Mouse (Mus musculus): ENCODE measurements around the gene Tmem144.
A peak's percentile ranks its signal among the peaks of the same experiment; 100 is the strongest.
"Not testable (repeated sequence)": the region's sequence is repeated elsewhere in the genome, so short reads cannot be mapped to it uniquely, and the experiment has no call there.

Tmem144 gene

DNA sequence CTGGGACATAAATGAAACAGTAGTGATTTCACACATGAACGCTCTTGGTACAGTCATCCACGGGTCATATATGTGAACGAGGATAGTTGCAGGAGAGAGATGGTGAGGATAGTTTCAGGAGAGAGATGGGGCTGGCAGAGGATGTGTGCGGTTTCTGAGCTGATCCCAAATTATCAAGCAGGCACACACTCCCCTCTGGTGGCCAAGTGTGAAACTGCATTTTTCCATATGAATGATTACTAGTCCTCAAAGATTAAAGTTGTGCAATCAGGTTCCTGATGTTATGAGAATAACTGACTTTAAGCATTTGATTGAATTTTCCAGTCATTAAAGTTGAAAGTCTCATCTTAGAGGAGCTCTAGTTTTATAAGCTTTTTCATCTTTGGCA is 43.4 kb downstream of the Tmem144 start:
- DNase-seq (ENCODE audit: extremely low spot score, low spot score) = peak; percentile 79

DNA sequence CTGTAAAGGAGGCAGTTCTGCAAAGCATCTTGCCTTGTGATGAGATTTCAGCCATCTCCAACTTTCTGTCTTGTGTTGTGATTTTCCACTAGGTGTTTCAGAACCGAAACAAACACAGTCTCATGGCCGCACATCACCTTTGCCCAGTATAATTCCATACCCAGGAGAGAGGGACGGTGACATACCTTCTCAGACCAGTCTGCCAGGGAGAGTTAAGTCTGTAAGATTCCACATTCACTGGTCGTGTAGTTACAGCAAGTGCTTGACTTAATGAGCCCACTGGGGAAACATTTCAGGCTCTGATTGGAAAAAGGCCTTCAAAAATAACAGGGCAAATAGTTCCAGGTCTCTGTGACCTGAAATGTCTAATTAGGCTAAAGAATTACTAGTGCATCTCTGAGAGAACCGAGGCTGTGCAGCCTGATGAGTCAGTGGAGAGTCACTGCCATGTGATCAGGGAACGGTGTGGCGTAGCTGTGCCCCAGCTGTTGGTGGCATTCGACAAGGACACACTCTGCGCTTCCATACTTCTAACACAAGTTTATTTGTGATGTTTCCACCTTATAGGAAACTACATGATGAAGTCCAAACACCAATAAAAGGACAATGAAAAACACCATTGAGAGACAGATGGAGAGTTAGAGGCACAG is 43.9 kb downstream of the Tmem144 start:
- DNase-seq (ENCODE audit: extremely low spot score, low spot score) = no peak

DNA sequence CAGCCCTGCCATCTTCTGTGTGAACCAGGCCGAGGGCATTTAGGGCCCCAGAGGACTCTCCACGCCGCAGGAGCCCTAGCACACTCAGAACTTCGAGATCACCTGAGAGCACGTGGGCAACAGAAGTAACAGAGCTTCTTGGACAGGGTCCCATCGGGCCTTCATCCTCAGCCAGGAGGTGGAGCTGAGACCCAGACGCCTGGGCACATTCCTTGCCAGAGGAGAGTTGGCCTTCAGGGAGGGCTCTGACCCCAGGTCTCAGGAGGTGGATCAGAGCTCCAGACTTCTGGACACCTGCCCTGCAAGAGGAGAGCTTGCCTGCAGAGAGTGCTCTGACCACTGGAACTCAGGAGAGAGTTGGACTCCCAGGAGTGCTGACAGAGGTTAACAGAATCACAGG is 51.8 kb downstream of the Tmem144 start:
- DNase-seq (ENCODE audit: extremely low spot score, low spot score) = not testable (repeated sequence)

DNA sequence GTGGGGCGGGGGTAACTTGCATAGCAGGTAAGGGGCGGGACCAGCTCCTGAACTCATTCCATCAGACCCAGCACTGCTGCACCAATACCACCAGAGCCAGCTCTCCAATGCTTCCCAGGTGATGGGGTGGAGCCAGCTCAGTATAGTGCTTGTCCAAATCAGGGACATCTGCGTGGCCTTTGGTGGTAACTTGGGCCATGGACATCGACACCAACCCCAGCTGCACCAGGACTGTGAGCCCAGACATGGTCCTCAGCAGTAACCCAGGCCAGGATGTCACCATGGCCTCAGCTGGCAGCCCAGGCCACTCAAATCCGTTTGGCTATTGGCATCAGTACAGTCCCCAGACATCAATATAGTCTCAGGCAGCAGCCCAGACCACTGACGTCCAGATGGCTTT is 60.3 kb downstream of the Tmem144 start:
- DNase-seq (ENCODE audit: extremely low spot score, low spot score) = no peak

DNA sequence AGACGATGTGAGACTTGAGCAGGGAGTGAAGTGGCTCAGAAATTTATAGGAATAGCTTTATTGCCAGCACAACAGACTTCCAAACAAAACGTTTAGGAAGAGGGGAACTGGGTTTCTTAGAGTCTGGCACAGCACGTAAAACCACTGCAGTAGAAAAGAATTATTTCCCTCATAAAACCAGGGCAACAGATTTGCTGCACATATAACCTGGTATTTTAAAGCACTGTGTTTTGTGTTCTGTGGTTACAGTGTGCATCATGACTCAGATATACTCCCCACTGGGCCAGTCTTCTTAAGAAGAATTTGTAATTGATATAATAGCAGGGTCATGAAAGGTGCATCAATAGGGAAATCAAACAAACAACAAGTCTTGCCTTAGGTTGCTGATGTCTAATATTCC is 62.2 kb downstream of the Tmem144 start:
- no peak for DNase-seq (ENCODE audit: extremely low spot score, low spot score)

DNA sequence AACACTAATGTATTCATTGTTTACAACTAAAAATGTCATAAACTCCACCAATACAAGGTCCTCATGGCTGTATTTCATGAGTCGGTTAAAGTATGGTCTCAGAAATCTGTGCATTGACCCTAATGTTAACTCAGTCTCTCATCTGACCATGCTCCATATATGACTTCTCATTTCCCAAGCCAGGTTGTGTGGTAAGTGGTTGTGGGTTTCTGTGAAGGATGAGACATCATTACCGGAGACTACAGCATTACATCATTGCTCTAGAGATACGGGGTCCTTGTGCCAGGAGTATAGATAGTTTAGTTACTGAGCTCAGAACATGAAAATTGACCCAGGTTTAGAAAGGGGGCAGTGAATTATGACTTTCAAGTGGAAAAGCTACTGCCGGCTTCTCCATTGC is 63.0 kb downstream of the Tmem144 start:
- no peak for DNase-seq (ENCODE audit: extremely low spot score, low spot score)

DNA sequence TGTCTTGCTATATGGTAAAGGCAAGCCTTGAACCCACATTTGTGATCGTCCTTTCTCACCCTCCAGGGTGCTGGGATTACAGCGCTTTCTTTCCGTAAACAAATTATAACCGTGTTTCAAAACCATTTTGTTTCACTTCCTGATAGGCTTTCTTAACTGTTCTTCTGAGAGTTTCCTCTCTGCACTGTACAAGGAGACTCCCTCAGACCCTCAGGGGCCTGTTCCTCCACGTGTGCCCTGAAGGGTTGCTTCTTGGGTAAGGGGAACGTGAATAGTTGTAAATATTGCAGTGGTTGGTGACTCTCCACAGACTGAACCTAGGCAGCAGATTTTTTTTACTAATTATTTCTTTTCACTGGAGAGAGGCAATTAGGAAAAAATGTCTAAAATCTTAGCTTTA is 63.6 kb downstream of the Tmem144 start:
- DNase-seq (ENCODE audit: extremely low spot score, low spot score) = no peak

DNA sequence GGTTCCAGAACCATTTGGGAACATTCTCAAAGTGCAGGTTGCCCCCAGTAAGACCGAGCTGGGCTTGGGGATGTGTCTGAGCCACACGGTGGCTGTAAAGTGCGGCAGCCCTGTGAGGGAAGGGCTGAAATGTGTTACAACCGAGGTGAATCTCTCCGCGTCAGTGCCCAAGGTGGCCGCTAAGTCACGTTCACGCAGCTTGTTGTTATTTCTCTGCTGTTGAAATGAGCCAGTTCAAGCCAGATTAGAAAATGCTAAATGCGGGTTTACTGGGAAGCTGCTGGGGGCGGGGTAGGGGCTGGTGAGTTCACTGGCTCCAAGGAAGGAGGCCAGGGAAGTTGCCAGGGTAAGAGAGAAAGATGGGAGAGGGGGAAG is 68.2 kb downstream of the Tmem144 start:
- no peak for DNase-seq (ENCODE audit: extremely low spot score, low spot score)

DNA sequence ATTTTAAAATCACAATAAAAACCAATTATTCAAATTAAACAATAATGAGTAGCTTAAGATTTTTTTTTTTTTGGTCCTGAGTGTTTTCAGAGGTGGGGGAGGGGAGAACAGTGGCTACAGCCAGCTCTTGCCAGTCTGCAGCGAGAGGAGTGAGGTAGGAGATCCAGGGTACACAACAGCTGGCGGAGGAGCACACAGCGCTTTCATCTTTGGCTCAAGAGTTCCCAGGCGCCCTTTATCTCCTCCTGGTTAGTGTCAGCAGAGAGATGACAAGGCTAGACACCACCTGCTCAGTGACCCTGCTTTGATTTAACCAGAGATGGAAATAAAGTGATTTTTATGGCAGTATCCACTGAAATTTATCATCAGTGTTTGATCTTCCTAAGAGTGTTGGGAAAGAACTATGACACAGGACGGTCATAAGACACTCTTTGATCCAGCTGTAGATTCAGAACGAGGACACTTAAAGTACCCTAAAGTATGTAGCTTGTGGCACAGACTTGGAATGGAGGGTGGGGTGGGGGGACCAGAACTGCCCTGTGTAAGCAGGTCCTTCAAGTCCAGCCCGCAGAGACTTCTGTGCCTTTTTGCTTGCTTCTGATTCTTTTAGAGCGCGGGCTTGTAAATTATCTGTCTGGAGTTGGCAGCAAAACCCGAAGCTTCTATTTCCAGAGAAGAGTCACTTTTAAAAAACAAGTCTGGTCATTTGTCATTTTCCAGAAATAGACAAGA is 68.8 kb downstream of the Tmem144 start:
- peak; percentile 16 for DNase-seq (ENCODE audit: extremely low spot score, low spot score)

DNA sequence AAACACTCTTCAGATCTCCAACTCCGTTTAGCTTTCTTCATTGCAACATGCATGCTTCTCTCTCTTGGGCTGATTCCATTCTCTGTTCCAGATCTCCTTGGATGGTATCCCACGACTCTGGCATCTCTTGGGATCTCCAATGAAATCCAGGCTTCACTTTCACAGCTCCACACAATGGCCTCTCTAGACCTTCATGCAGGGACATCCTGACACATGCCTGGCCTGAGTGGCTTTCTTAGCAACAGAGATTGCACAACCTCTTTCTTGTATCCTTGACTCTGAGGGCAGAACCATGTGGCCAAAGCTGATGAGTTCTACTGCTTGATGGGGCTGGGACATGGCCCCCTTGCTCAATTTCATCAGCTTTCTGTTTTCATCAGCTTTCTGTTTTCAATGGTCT is 79.9 kb downstream of the Tmem144 start:
- DNase-seq (ENCODE audit: extremely low spot score, low spot score) = no peak
